Mouse (Mus musculus): ENCODE results near the gene Slc5a2. TPM values are rescaled to one million over a fixed set of nuclear protein-coding genes. Genes with fewer than 3 reads are reported as not detected.

The Slc5a2 gene
- polyA plus RNA-seq, 1 experiment from 2014 or later: 0.52 TPM

DNA sequence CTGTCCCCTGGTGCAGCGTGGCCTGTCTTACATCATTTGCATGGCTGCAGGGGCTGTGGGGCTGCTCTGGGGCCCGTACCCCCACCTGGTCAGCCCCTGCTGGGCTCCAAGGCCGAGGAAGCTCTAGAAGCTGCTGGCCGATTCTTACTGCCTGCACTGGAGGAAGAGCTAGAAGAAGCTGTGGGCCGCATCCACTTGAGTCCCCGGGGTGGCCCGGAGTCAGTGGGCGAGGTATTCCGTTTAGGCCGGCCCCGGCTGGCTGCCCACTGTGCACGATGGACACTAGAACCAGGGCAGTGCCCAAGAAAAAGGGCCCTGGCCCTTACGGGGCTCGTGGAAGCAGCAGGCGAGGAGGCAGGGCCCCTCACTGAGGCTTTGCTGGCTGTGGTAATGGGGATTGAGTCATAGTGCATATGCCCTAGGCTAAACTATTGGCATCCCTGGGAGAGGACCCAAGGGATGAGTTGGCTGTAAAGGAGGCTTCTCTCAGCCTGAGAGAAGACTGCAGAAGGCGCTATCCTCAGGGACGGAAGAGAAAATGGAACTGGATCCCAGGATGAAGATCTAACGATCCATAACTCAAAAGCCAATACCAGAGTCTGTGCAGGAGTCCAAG, 20.9 kb upstream of the Slc5a2 start:
- peaks cover 15% of the 10 kb centered on the region for H3K79me2 ChIP-seq (ENCODE audit: inconsistent target)
- H3K36me3 ChIP-seq (ENCODE audit: inconsistent target): peaks cover 53% of the 10 kb centered on the region
- H3K27ac ChIP-seq: no peak overlapping the region
- WGBS (ENCODE audit: missing documents): 96% methylated on average over 18 of the region's 18 CpGs
- H3K4me3 ChIP-seq (ENCODE audit: inconsistent target): no peak overlapping the region

DNA sequence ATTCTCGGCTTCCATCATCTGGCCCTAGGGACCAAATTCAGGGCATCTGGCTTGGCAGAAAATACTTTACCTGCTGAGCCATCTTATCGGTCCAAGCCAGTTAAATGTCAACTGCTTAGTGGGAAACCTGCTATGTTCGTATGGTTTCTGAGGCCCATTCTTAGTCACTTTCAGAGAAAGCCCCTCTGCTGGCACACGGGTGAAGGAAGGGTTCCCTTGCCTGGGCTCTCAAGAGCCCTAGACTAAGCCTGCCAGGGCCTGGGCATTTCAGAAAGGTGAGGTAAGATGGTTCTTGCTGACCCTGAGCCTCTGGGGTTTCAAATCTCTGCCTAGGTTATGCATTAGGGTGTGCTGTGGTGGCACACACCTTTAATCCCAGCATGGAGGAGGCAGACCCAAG, 19.9 kb upstream of the Slc5a2 start:
- Histone ChIP-seq H3K4me3 (ENCODE audit: inconsistent target) (no peak overlapping the region), H3K36me3 (ENCODE audit: inconsistent target) (peaks cover 43% of the 10 kb centered on the region), H3K79me2 (ENCODE audit: inconsistent target) (peaks cover 5% of the 10 kb centered on the region; the same call in 1 of the 2 replicates), H3K27ac (no peak overlapping the region)
- WGBS (ENCODE audit: missing documents): 94% methylated on average over 4 of the region's 4 CpGs

DNA sequence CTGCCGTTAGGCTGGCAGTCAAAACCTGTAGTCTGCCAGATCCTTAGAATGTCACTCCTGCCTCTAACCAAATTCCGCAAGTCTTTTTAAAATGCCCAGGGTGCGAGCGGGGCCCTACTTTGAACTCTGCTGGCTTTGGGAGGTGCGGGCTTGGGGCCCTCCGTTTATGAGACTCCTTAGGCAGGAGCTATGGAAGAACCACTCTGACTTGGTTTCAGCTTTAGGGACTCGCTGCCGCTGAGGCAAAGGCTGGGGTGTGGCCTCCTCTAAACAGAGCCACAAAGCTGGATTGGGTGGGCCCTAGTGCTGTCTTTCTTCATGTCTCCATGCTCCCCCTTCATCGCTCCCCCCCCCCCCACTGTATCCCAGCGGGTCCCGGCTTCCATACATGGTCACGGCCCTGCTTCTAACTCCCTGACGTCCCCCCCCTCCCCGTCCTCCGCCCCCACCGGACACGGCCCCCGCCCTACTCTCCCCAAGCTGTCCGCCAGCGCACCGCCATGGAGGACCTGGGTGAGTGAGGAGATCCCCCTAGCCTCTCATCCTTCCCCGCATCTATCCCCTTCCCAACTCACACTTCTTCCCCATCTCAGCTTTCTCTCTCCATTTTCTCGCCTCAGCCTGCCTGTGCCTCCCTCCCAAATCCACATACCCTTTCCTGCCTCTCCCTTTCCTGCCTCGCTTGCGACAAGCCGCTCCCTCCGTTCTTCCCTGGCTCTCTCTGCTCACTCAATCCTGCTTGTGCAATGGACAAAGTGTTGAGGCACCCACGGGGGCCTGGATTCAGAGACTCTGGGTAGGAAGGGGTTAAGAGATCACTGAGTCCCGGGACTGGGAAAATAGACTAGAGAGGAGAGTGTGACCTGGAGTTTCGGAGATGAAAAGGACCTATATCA, 18.7 kb upstream of the Slc5a2 start, which contains the start of gene Tgfb1i1:
Tgfb1i1 (plus strand) TSS at position 317 of the 896 bp plus-strand sequence.
- Histone ChIP-seq H3K4me3 (ENCODE audit: inconsistent target) (no peak within 1 kb of the TSS), H3K27ac (no peak within 1 kb of the TSS)
- 38% methylated on average over 21 of the region's 30 CpGs for WGBS (ENCODE audit: missing documents)

DNA sequence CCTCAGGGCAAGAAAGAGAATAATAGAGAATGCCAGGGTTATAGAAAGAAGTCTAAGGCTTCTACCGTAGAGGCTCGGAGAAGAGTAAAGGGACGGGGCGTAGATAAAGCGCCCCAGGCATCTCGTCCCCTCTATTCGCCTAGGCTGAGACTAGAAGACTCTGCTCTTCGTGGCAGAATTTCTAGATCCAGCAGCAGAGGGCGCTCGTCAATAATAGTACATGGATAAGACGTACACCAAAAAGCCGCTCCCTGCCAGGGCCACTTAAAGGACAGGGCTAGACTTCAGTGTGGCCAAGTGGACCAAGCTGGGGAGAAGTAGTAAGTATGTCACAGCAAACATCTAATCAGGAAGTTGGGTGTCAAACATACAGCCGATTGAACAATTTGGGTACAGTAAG, 18.0 kb upstream of the Slc5a2 start:
- WGBS (ENCODE audit: missing documents): 16% methylated on average over 13 of the region's 13 CpGs
- Histone ChIP-seq H3K27ac (no peak overlapping the region), H3K79me2 (ENCODE audit: inconsistent target) (no peaks in the 10 kb centered on the region), H3K36me3 (ENCODE audit: inconsistent target) (peaks cover 24% of the 10 kb centered on the region; the same call in 1 of the 2 replicates), H3K4me3 (ENCODE audit: inconsistent target) (no peak overlapping the region)

More for the DNA sequence above, 18.7 kb upstream of the Slc5a2 start, which contains the start of gene Tgfb1i1:
- no peaks in the 10 kb centered on the region for H3K79me2 ChIP-seq (ENCODE audit: inconsistent target)
- peaks cover 31% of the 10 kb centered on the region for H3K36me3 ChIP-seq (ENCODE audit: inconsistent target)

DNA sequence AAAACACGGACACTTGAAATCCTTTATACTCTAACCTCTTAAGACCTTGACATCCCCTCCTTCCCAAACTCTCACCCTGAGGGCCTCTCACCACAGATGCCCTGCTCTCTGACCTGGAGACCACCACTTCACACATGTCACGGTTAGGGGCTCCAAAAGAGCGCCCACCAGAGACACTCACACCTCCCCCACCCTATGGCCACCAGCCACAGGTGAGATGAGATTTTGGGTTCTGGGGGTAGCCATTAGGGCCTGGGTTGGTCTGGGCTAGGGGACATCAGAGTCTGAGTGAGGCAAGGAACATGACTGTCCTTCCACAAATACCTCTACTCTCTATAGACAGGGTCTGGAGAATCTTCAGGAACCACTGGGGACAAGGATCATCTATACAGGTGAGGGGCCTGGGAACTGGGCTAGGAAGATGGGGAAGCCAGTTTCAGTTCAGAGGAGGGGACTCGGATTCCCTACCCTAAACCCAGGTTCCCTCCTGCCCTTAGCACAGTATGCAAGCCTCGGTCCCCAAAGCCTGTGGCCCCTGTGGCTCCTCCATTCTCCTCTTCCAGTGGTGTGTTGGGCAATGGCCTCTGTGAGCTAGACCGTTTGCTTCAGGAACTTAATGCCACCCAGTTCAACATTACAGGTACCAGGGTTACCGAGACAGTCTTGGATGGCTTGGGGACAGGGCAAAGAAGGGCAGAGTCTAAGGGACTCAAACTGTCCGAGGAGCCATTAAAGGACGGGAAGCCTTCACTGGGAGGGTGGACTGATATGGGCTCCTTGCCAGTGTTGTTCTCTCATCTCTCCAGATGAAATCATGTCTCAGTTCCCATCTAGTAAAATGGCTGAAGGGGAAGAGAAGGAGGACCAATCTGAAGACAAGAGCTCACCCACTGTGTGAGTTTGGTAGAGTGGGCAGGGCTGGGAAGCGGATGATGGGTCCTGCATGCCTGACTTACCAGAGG, 17.1 kb upstream of the Slc5a2 start:
- 90% methylated on average over 8 of the region's 10 CpGs for WGBS (ENCODE audit: missing documents)
- Histone ChIP-seq H3K79me2 (ENCODE audit: inconsistent target) (no peaks in the 10 kb centered on the region), H3K27ac (no peak overlapping the region), H3K36me3 (ENCODE audit: inconsistent target) (peaks cover 15% of the 10 kb centered on the region; the same call in 1 of the 2 replicates), H3K4me3 (ENCODE audit: inconsistent target) (no peak overlapping the region)

DNA sequence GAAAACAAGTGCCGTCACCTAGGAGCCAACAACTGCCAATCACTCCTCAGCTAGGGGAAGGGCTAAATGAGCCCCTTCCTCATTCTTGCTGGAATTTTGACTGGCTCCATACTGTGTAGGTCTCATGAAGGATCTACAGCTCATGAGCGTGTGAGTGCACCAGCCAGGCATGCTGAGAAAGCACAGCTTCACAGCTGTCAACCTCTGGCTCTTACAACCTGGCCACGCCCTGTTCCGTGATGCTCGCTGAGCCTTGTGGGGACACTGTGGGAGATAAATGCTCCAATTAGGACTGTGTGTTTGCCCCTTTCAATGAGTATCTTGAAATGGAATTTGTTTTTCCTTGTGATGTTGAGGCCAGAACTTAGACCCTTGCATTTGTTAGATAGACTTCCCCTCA, 15.5 kb upstream of the Slc5a2 start:
- peaks cover 3% of the 10 kb centered on the region; the same call in 1 of the 2 replicates for H3K36me3 ChIP-seq (ENCODE audit: inconsistent target)
- WGBS (ENCODE audit: missing documents): 98% methylated on average over 5 of the region's 5 CpGs
- no peaks in the 10 kb centered on the region for H3K79me2 ChIP-seq (ENCODE audit: inconsistent target)

DNA sequence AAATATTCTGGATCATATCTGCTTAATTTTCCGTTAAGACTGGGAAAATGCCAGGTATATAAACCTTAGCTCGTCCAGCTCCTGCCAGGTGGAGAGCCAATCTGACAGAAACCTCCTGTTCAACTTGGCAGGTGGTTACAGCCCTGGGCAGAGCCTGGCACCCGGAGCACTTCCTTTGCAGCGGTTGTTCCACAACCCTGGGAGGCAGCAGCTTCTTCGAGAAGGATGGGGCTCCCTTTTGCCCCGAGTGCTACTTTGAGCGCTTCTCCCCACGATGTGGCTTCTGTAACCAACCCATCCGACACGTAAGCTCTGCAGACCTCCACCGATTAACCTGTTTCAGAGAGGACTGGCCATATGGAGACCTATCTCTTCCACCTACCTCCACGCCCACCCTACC, 13.5 kb upstream of the Slc5a2 start:
- no peak overlapping the region for H3K4me3 ChIP-seq (ENCODE audit: inconsistent target)
- H3K36me3 ChIP-seq (ENCODE audit: inconsistent target): no peaks in the 10 kb centered on the region
- H3K27ac ChIP-seq: no peak overlapping the region
- WGBS (ENCODE audit: missing documents): 41% methylated on average over 12 of the region's 12 CpGs
- H3K79me2 ChIP-seq (ENCODE audit: inconsistent target): no peaks in the 10 kb centered on the region

More for the DNA sequence above, 15.5 kb upstream of the Slc5a2 start:
- H3K27ac ChIP-seq: no peak overlapping the region
- no peak overlapping the region for H3K4me3 ChIP-seq (ENCODE audit: inconsistent target)

DNA sequence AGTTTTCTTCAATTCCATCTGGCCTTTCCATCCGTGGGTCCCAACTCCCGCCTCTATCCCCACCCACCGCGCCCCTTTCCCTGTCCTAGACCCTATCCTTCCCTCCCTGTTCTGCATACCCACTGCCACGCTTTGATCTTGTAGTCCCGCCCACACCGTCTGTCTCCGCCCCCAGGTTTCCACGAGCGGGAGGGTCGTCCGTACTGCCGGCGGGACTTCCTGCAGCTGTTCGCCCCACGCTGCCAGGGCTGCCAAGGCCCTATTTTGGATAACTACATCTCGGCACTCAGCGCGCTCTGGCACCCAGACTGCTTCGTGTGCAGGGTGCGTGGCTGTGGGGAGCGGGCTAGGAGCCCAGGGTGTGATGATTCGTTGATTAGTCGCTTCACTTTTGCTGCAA, 12.8 kb upstream of the Slc5a2 start:
- 25% methylated on average over 24 of the region's 24 CpGs for WGBS (ENCODE audit: missing documents)
- Histone ChIP-seq H3K4me3 (ENCODE audit: inconsistent target) (no peak overlapping the region), H3K79me2 (ENCODE audit: inconsistent target) (no peaks in the 10 kb centered on the region)

DNA sequence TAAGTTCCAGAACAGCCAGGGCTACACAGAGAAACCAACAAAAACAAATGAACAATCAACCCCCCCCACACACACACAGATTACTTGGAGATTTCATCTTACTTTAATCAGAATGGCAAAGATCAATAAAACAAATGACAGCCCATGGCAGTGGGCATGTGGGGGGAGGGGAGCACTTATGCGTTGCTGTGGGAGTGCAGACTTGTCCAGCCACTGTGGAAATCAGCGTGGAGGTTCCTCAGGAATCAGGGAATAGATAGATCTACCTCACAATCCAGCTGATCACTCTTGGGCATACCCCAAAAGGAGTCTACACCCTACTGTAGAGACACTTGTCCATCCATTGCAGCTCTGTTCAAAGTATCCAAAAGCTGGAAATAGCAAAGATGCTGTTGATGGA, 10.5 kb upstream of the Slc5a2 start:
- WGBS (ENCODE audit: missing documents): 70% methylated on average over 2 of the region's 2 CpGs
- Histone ChIP-seq H3K27ac (no peak overlapping the region), H3K36me3 (ENCODE audit: inconsistent target) (no peaks in the 10 kb centered on the region), H3K79me2 (ENCODE audit: inconsistent target) (no peaks in the 10 kb centered on the region), H3K4me3 (ENCODE audit: inconsistent target) (no peak overlapping the region)

More for the DNA sequence above, 12.8 kb upstream of the Slc5a2 start:
- Histone ChIP-seq H3K36me3 (ENCODE audit: inconsistent target) (no peaks in the 10 kb centered on the region), H3K27ac (no peak overlapping the region)

DNA sequence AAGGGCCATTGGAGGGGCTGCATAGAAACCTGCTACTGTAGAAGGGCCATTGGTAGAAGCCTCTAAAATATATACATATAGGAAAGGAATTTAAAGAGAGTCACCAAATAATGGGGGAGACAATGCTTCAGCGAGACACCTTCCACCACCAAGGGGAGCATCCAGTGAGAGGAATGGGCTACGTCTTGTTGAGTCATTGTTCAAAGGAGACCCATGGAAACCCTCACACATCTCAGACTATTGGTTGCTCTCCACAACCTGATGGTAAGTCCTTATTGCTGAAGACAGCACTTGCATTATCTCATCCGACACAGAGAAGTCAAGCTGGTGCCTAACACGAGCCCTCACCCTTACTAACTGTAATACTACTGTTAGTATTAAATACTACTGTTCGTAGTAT, 9.7 kb upstream of the Slc5a2 start:
- H3K4me3 ChIP-seq (ENCODE audit: inconsistent target): no peak overlapping the region
- 94% methylated on average over 5 of the region's 5 CpGs for whole genome bisulfite sequencing (ENCODE audit: missing documents)

DNA sequence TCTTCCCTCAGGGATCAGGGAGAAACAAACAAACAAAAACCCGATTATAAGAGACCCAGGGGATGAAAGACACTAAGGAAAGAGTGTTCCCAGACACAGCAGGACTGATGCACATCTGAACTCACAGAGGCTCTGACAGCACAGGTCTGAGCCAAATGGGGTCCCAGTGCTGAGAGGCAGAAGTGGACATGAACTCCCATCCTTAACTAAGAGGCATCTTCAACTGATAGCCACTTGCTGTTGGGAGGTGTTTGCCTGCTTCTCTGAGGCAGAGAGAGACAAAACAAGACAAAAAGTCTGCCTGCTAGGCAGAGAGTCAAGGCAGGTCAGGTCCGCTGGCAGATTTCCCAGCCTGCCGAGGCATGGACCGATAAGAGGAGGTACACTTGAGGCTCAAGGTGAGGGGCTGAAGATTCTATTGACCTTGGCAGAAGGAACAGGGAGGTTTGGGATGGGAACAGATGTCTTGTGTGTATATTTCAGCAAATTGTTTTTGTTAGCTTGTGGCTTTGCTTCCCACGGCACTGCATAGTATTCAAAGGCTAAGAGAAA, 8.6 kb upstream of the Slc5a2 start:
- H3K36me3 ChIP-seq (ENCODE audit: inconsistent target): no peaks in the 10 kb centered on the region
- H3K4me3 ChIP-seq (ENCODE audit: inconsistent target): no peak overlapping the region
- no peak overlapping the region for H3K27ac ChIP-seq
- 62% methylated on average over 5 of the region's 5 CpGs for WGBS (ENCODE audit: missing documents)
- H3K79me2 ChIP-seq (ENCODE audit: inconsistent target): no peaks in the 10 kb centered on the region

More for the DNA sequence above, 9.7 kb upstream of the Slc5a2 start:
- no peak overlapping the region for H3K27ac ChIP-seq
- H3K36me3 ChIP-seq (ENCODE audit: inconsistent target): no peaks in the 10 kb centered on the region
- no peaks in the 10 kb centered on the region for H3K79me2 ChIP-seq (ENCODE audit: inconsistent target)

DNA sequence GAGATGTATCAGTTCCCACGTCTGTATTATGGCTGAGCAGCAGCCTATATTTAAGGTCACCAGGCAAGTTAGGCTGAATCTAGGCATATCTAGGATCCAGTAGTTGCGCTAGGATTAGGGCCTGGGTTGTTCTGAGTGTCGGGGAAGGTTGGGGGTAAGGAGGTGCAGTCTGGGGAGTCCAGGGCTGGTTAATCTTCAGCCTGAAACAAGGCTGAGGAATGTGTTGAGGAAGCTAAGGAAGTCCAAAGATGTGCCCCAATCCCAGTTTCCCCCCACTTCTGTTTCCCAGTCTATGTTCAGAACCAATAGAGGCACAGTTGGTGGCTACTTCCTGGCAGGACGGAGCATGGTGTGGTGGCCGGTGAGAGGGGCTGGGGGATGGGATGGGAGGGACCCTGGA, 599 bp downstream of the Slc5a2 start:
- Histone ChIP-seq H3K79me2 (ENCODE audit: inconsistent target) (no peaks in the 10 kb centered on the region), H3K27ac (no peak overlapping the region), H3K4me3 (ENCODE audit: inconsistent target) (no peak overlapping the region), H3K36me3 (ENCODE audit: inconsistent target) (no peaks in the 10 kb centered on the region)
- 82% methylated on average over 5 of the region's 5 CpGs for WGBS (ENCODE audit: missing documents)

DNA sequence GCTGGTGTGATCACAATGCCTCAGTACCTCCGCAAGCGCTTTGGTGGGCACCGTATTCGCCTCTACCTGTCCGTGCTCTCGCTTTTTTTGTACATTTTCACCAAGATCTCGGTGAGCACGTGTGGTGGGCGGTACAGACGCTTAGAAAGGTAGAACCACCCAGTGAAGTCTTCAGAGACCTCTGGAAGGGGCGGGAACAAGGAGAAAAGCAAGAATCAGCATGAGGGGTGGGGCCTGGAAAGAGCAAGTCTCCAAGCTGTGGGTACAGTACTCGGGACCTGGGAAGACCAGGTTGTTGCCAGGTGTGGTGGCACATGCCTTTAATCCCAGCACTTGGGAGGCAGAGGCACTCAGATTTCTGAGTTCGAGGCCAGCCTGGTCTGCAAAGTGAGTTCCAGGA, 1.9 kb downstream of the Slc5a2 start:
- Histone ChIP-seq H3K4me3 (ENCODE audit: inconsistent target) (no peak overlapping the region), H3K36me3 (ENCODE audit: inconsistent target) (peaks cover 11% of the 10 kb centered on the region; the same call in 1 of the 2 replicates), H3K79me2 (ENCODE audit: inconsistent target) (no peaks in the 10 kb centered on the region), H3K27ac (no peak overlapping the region)
- 69% methylated on average over 12 of the region's 13 CpGs for WGBS (ENCODE audit: missing documents)

DNA sequence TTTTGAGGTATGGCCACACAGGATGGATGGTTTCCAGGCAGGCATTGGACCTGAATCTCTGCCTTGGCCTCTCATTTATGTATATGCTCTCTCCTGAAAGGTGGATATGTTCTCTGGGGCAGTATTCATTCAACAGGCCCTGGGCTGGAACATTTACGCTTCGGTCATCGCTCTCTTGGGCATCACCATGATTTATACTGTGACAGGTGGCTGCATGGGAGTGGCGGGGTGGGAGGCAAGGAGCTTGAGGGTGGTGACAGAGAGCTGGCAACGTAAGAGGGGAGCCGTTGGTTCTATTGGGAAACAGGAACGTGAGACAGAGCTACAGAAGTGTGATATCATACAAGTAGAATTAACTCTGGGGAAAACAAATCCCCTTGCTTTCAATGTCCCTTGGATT, 2.4 kb downstream of the Slc5a2 start:
- H3K79me2 ChIP-seq (ENCODE audit: inconsistent target): no peaks in the 10 kb centered on the region
- WGBS (ENCODE audit: missing documents): 74% methylated on average over 7 of the region's 7 CpGs
- peaks cover 15% of the 10 kb centered on the region; the same call in 1 of the 2 replicates for H3K36me3 ChIP-seq (ENCODE audit: inconsistent target)
- no peak overlapping the region for H3K4me3 ChIP-seq (ENCODE audit: inconsistent target)
- no peak overlapping the region for H3K27ac ChIP-seq

All from macrophage (primary cell).